Mouse (Mus musculus) frontal cortex, postnatal 36 days (tissue): Measurements from ENCODE around the gene Pf4.
"Not testable (repeated sequence)": the region's sequence is repeated elsewhere in the genome, so short reads cannot be mapped to it uniquely, and the experiment has no call there.

Source experiments
- DNase-seq, 2 experiments: peaks; one replicate each; pipeline ENCODE4 v3.0.0; 2022; ENCODE audit warnings: low spot score in 2 of 2

The Pf4 gene

GRCm38 (mm10) chr5:90785659-90786588 is 13.7 kb downstream of the Pf4 start, which contains the start of gene Cxcl3:
Gene Cxcl3 (plus strand): TSS chr5:90786103.
- DNase-seq: no peak

DNA sequence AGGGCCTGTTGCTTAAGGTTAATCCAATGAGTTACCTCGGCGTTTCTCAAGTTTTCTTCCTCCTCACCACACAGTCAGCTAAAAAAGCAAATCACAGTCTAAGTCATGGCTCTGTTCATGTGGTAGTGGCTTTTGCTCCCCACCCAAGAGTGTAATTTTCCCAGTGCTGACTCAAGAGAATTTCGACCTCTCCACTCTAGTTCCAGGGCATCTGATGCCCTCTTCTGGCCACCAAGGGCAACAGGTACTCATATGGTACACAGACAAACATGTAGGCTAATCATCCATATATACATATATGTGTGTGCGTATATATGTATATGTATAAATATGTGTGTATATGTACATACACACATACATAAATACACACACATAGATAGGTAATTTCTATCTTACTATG is 15.9 kb downstream of the Pf4 start:
- DNase-seq: no peak

GRCm38 (mm10) chr5:90789306-90790073 is 17.3 kb downstream of the Pf4 start:
- DNase-seq: no peak

DNA sequence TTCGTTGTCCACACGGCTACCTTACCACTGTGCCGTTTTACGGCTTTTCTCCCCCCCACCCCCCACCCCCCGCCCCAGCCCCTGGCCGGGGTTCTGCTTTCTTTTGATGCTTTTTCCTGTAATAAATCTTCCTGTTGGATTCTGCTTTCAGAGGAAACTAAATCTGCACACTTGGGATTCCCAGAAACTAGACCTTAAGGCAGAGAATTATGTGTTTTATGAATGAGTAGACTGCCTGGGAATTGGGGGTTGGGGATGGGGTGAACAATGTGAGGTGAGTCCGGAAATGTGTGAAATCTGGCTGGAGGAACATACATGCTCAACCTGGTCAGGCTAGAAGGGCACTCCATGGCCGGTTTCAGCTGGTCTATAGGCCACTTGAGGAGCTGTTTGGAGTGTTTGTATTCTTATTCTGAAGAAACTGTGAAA is 17.9 kb downstream of the Pf4 start:
- no peak for DNase-seq

DNA sequence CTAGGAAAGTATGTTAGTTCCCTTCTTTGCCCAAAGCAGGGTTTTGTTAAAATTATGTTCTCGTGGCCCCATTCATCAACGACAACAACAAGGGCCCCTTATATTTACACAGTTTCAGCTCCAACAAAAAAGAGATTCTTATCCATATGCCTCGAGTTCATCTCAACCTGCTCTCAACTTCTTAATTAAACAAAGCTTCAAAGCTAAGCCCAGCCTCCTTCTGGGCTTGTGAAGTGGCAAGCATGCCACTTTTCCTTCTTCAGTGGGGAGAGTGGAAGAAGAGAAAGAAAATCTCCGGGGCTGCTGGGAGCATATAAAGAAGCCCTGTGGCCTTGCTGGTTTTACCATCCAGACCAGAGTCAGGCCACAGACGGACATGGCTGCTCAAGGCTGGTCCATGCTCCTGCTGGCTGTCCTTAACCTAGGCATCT is 22.0 kb downstream of the Pf4 start, which contains the start of gene Cxcl15:
Cxcl15 (plus strand) TSS at position 340 of the 431 bp plus-strand sequence.
- no peak for DNase-seq

DNA sequence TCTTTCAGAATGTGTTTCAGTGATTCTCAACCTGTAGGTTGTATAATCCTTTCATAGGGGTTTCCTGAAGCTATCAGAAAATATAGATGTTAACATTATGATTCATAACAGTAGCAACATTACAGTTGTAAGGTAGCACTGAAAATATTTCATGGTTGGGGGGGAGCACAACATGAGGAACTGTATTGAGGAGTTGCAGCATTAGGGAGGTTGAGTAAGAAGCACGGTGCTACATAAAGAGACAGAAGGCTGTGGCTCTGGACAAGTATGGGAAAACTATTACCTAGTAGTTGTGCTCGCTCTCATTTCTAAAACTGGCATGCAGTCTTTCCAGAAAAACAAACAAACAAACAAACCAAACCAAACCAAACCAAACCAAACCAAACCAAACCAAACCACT is 23.2 kb downstream of the Pf4 start:
- DNase-seq: not testable (repeated sequence)

DNA sequence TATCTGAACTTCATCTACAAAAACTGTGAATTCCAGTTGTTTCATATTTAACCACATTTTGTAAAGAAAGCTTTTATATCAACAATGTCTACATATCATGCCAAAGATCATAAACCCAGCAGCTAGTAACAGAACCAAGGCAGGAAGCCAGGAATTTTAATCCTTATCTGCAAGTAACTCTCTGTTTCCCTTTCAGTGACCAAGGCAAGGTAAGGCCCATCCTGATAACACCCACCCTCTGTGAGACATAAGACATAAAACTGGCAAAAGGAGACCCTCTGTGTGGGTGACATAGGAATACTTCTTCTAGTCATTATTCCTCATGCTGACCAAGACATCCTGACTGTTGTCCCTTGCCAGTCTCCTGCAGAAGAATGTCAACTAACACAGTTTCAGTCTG is 32.3 kb downstream of the Pf4 start:
- no peak for DNase-seq

GRCm38 (mm10) chr5:90806050-90806449 is 33.8 kb downstream of the Pf4 start:
- no peak for DNase-seq

- DNase-seq: no peak
Observed at GRCm38 (mm10) chr5:90807176-90807950, 35.1 kb downstream of the Pf4 start.

GRCm38 (mm10) chr5:90819756-90820155 is 47.5 kb downstream of the Pf4 start:
- no peak for DNase-seq
